Mouse (Mus musculus): ENCODE results near the gene Crisp4. TPM values are rescaled to one million over a fixed set of nuclear protein-coding genes. Genes with fewer than 3 reads are reported as not detected.

Gene Crisp4
- not detected for polyA plus RNA-seq (2014; fragmentation: Illumina TruSeq; extraction: RNeasy Lipid Tissue Mini Kit (QIAGEN cat#74804); ENCODE audit: low replicate concordance)

DNA sequence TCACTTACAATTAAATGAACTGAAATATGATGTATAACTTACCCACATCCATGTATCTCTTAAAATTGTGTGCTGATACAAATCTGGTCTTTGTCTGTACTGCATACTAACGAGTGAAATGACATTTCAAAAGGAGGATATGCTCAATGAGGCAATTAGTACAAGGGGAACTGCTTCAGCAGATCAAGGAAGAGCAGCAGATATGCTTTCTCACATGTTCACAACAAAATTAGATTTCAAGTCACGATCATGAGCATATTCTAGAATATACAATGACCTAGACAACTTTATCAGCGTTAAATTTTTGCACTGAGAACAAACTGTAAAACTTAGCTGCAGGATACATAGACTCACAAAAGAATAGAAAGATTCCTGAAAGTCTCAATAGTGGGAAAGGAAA, at the start of gene Crisp4:
Gene Crisp4, minus strand, starts transcription at position 101 of the 400 bp plus-strand sequence.

Other genes starting within 250 kb of the Crisp4 start
- gene Defb18, start 91.5 kb upstream of the Crisp4 start, polyA plus RNA-seq (2014; fragmentation: Illumina TruSeq; extraction: RNeasy Lipid Tissue Mini Kit (QIAGEN cat#74804); ENCODE audit: low replicate concordance) = not detected
- not detected for gene Defb41, start 119.2 kb upstream of the Crisp4 start, polyA plus RNA-seq (2014; fragmentation: Illumina TruSeq; extraction: RNeasy Lipid Tissue Mini Kit (QIAGEN cat#74804); ENCODE audit: low replicate concordance)